Mouse (Mus musculus) G1E (cell line): ENCODE measurements around the gene Acss3. TPM values are rescaled to one million over a fixed set of nuclear protein-coding genes. Genes with fewer than 3 reads are reported as not detected.

Experiments used
- ATAC-seq: 2 replicates; pipeline ENCODE4 v1.8.0; 2016; ENCODE audit warnings: mild to moderate bottlenecking; ENCODE audit not compliant: insufficient number of reproducible peaks, poor library complexity, low FRiP score, severe bottlenecking; ENCODE audit errors: extremely low read depth
- DNase-seq: peaks from one replicate; pipeline ENCODE4 v3.0.0; 2012; ENCODE audit warnings: low spot score
- H3K27me3 ChIP-seq: 2 replicates; pipeline ENCODE4 v1.6.1; 2012; ENCODE audit warnings: mild to moderate bottlenecking, low read length, inconsistent platforms; ENCODE audit not compliant: insufficient read depth
- H3K36me3 ChIP-seq: replicated peaks from 2 replicates; pipeline ENCODE3; 2012; ENCODE audit warnings: mild to moderate bottlenecking, inconsistent platforms
- H3K4me1 ChIP-seq: 2 replicates; pipeline ENCODE4 v1.6.1; 2012; ENCODE audit warnings: low read depth, low read length, inconsistent platforms, mixed read lengths; ENCODE audit not compliant: insufficient read depth
- H3K4me3 ChIP-seq: 2 replicates; pipeline ENCODE4 v1.5.1; 2012; ENCODE audit warnings: low read depth, mild to moderate bottlenecking, inconsistent platforms, low read length, moderate library complexity, mixed read lengths
- H3K9me3 ChIP-seq: replicated peaks from 2 replicates; pipeline ENCODE4 v1.6.1; 2012; ENCODE audit warnings: inconsistent platforms
- CTCF ChIP-seq: IDR thresholded peaks from 2 replicates; pipeline ENCODE4 v1.5.1; 2012; ENCODE audit warnings: low read depth, low read length, inconsistent platforms, mixed read lengths
- GATA1 ChIP-seq: IDR thresholded peaks from 2 replicates; pipeline ENCODE4 v1.6.1; 2012; ENCODE audit warnings: borderline replicate concordance, low read length, inconsistent platforms, mixed read lengths
- GATA2 ChIP-seq: IDR thresholded peaks from 2 replicates; pipeline ENCODE4 v1.6.1; 2012; ENCODE audit warnings: low read depth, low read length, inconsistent platforms, borderline replicate concordance
- POLR2AphosphoS5 ChIP-seq: IDR thresholded peaks from 2 replicates; pipeline ENCODE4 v1.6.1; 2012; ENCODE audit warnings: low read depth, low read length, inconsistent platforms; ENCODE audit not compliant: insufficient replicate concordance
- TAL1 ChIP-seq: conservative IDR thresholded peaks from 2 replicates; pipeline ENCODE4 v1.6.1; 2012; ENCODE audit warnings: low read depth, low read length, inconsistent platforms, mixed read lengths
- polyA plus RNA-seq: library from polyadenylated mRNA; stranded (reverse); fragments of >175 nt; gene quantifications from 2 replicates; pipeline ENCODE4 v1.2.3, GENCODE M21; 2012
- total RNA-seq, 2 experiments: library from RNA; stranded (forward) in 1 of 2; stranded (reverse) in 1 of 2; fragments of 200-1000 nt in 1 of 2; fragments of >200 nt in 1 of 2; fragmentation: Nextera tagmentation in 1 of 2; gene quantifications; 2 replicates each; pipeline ENCODE4 v1.2.3; 2014 to 2017

Gene Acss3
- total and polyA plus RNA-seq, 3 experiments: 0.16 TPM; not detected in 2

- no peak overlapping the region for H3K4me3 ChIP-seq
- H3K4me1 ChIP-seq: no peaks in the 10 kb centered on the region
- no peaks in the 10 kb centered on the region for H3K27me3 ChIP-seq
- no peaks in the 10 kb centered on the region for H3K36me3 ChIP-seq
- H3K9me3 ChIP-seq: peaks cover 4% of the 10 kb centered on the region; the same call in 1 of the 2 replicates
- DNase-seq (no peak), ATAC-seq (no peak)
- TF ChIP-seq GATA1 (no peak), GATA2 (no peak), TAL1 (no peak), CTCF (no peak), POLR2AphosphoS5 (no peak)
Observed at GRCm38 (mm10) chr10:107094452-107094851, 29.0 kb downstream of the Acss3 start.

- TF ChIP-seq CTCF (no peak), GATA1 (no peak), GATA2 (no peak), POLR2AphosphoS5 (no peak), TAL1 (no peak)
- no peaks in the 10 kb centered on the region for H3K27me3 ChIP-seq
- DNase-seq (no peak), ATAC-seq (no peak)
- no peaks in the 10 kb centered on the region for H3K36me3 ChIP-seq
- peaks cover 7% of the 10 kb centered on the region for H3K9me3 ChIP-seq
- H3K4me3 ChIP-seq: no peak overlapping the region
- no peaks in the 10 kb centered on the region for H3K4me1 ChIP-seq
Observed at GRCm38 (mm10) chr10:107053846-107054624, 69.4 kb downstream of the Acss3 start.

GRCm38 (mm10) chr10:107050489-107050888 is 73.0 kb downstream of the Acss3 start:
- TF ChIP-seq GATA1 (no peak), CTCF (no peak), TAL1 (no peak), POLR2AphosphoS5 (no peak), GATA2 (no peak)
- DNase-seq: no peak
- ATAC-seq: no peak
- Histone ChIP-seq H3K27me3 (no peaks in the 10 kb centered on the region), H3K9me3 (no peaks in the 10 kb centered on the region), H3K36me3 (no peaks in the 10 kb centered on the region), H3K4me1 (no peaks in the 10 kb centered on the region), H3K4me3 (no peak overlapping the region)

- Histone ChIP-seq H3K9me3 (no peaks in the 10 kb centered on the region), H3K27me3 (no peaks in the 10 kb centered on the region), H3K4me1 (no peaks in the 10 kb centered on the region), H3K4me3 (no peak overlapping the region), H3K36me3 (no peaks in the 10 kb centered on the region)
- no peak for ATAC-seq
- TF ChIP-seq GATA2: no peak
- TF ChIP-seq GATA1: no peak
- no peak for TF ChIP-seq POLR2AphosphoS5
- no peak for DNase-seq
Observed at GRCm38 (mm10) chr10:107042656-107043055, 80.8 kb downstream of the Acss3 start.

- no peaks in the 10 kb centered on the region for H3K4me1 ChIP-seq
- ATAC-seq (no peak), DNase-seq (no peak)
- peaks cover 8% of the 10 kb centered on the region; the same call in 1 of the 2 replicates for H3K9me3 ChIP-seq
- H3K27me3 ChIP-seq: no peaks in the 10 kb centered on the region
- no peaks in the 10 kb centered on the region for H3K36me3 ChIP-seq
- no peak overlapping the region for H3K4me3 ChIP-seq
- TF ChIP-seq TAL1 (no peak), POLR2AphosphoS5 (no peak), GATA2 (no peak), CTCF (no peak), GATA1 (no peak)
Observed at GRCm38 (mm10) chr10:107040837-107041236, 82.6 kb downstream of the Acss3 start.

DNA sequence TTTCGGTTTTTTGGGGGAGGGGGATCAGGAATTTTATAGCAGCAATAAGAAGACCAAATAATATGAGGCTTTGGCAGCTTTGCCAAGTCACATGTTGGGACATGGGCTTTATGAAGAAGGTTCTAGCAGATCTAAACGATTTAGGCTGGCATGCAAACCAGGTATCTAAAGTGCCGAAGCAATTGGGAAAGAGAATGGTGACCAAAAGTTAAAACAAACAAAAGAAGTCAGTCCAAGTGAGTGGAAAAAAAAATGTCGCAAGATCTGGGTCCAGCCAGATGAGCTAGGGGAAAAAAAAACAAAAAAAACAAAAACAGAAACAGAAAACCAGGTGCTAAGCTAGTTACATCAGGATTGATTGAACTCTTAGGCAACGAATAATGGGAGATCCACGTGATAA is 83.1 kb downstream of the Acss3 start:
- no peaks in the 10 kb centered on the region for H3K36me3 ChIP-seq
- no peak for DNase-seq
- no peaks in the 10 kb centered on the region for H3K4me1 ChIP-seq
- H3K9me3 ChIP-seq: peaks cover 8% of the 10 kb centered on the region; the same call in 1 of the 2 replicates
- no peak overlapping the region for H3K4me3 ChIP-seq
- H3K27me3 ChIP-seq: no peaks in the 10 kb centered on the region
- no peak for ATAC-seq
- TF ChIP-seq GATA2 (no peak), TAL1 (no peak), GATA1 (no peak), CTCF (no peak), POLR2AphosphoS5 (no peak)

DNA sequence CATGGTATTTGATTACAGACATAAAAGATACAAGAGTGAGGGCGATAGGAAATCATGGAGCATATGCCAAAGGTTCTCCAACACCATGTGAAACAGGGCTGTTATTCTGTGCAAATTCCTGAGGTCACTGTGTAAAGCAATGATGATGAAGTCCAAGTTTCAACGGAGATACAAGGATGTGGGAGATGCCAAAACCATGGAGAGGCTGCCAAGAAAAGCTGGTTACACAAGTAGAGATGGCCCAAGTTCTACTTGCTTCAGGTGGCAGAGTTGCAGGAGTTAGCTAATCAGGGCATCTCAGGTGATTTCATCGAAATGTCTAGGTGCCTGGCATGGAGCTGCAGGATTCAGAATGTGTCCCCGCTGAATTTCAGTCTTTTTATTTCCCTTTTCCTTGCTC is 84.3 kb downstream of the Acss3 start:
- DNase-seq: no peak
- no peaks in the 10 kb centered on the region for H3K27me3 ChIP-seq
- no peak for ATAC-seq
- H3K4me1 ChIP-seq: no peaks in the 10 kb centered on the region
- TF ChIP-seq CTCF: no peak
- TF ChIP-seq POLR2AphosphoS5: no peak
- no peak for TF ChIP-seq GATA1
- TF ChIP-seq TAL1: no peak
- TF ChIP-seq GATA2: no peak
- no peak overlapping the region for H3K4me3 ChIP-seq
- H3K9me3 ChIP-seq: peaks cover 8% of the 10 kb centered on the region; the same call in 1 of the 2 replicates
- H3K36me3 ChIP-seq: no peaks in the 10 kb centered on the region
